Mouse (Mus musculus) megakaryocyte-erythroid progenitor cell, adult 5-6 weeks (primary cell): Measurements from ENCODE around the gene Tcf19. TPM values are rescaled to one million over a fixed set of nuclear protein-coding genes. Genes with fewer than 3 reads are reported as not detected.
"Not testable (repeated sequence)": the region's sequence is repeated elsewhere in the genome, so short reads cannot be mapped to it uniquely, and the experiment has no call there.

Experiments
- ATAC-seq: replicated peaks from 2 replicates; pipeline ENCODE4 v1.8.0; 2016; ENCODE audit warnings: mild to moderate bottlenecking, inconsistent platforms; ENCODE audit not compliant: severe bottlenecking, poor library complexity, low FRiP score, low TSS enrichment
- total RNA-seq, 2 experiments: library from RNA; stranded (forward) in 1 of 2; stranded (reverse) in 1 of 2; fragments of 200-1000, 215-1000 nt in 1 of 2; fragments of >200 nt in 1 of 2; fragmentation: Nextera tagmentation in 1 of 2; gene quantifications; 2 replicates each; pipeline ENCODE4 v1.2.3; 2014 to 2017

Tcf19 gene
- total RNA-seq, 2 experiments from 2014 or later, result 8.1 to 27.5 TPM

DNA sequence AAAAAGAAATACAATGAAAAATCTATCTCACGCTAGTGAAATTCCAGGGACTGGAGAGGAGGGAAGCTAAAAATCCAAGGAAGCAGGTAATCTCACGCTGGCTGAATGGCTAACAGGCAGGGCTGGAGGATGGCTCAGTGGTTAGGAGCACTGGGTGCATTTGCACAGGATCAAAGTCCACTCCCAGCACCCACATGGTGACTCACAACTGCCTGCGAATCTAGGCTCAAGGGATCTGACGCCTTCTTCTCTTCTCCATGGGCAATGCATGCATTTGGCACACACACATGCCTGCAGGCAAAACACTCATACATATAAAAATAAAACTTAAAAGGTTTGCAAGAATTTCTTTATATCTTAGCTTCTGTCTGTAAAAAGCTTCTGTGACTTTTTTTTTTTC lies 20.8 kb upstream of the Tcf19 start:
- no peak for ATAC-seq

DNA sequence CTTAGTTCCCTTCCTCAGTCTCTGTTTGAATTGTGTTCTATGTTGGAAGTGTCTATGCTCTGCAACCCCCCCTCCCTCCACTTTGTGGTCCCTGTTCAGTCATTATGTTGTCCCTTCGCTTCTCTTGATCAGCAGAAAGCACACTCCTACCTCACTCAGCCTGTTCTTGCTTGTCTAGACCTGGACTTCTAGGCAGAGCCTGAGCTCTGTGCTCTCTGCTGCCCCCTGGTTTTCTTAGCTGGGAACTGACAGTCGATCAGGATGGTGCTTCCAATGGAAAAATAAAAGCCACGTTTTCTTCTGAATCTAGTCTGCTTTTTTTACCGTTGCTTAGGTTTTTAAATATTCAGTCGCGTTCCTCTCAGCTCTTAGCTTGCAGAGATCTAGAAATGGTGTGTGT lies 17.7 kb upstream of the Tcf19 start:
- peak; percentile 81 for ATAC-seq

DNA sequence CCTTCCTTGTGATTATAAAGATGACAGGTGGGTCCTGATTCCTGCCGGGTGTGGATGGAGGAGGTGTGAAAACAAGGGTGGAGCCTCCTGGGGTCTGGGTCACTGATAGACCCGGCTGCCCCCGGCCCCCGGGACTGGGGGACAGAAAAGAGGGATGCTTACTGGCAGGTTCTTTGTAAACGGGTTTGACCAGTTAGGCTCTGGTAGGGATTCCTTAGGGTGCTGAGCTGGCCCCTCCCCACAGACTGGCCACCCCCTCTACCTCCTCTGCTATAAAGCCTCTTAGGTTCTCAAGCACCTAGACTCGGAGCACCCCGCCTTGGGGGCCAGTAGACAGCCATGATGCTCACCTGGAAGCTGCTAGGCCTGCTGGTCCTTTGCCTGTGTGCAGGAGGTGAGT lies 16.3 kb upstream of the Tcf19 start, which contains the start of gene Psors1c2:
Gene Psors1c2, plus strand, starts transcription at position 301 of the 400 bp plus-strand sequence.
- no peak for ATAC-seq

DNA sequence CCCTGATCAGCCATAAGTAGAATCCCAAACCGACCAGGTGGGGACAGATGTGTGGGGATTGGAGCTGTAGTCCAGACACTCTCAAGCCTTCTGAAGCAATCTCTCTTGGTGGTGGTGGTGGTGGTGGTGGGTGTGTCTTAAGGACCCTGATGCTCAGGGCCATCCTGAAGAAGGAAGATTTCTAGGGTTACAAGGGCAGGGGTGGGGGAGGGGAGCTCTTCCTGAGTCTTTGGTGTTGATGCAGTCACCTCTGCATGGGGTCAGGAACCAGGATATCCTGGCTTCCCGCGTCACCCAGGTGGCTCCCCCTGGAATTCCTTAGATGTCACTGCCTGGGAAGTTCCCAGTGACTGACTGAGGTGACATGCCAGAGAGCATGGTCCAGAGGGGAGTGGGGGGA lies 15.7 kb upstream of the Tcf19 start:
- no peak for ATAC-seq

DNA sequence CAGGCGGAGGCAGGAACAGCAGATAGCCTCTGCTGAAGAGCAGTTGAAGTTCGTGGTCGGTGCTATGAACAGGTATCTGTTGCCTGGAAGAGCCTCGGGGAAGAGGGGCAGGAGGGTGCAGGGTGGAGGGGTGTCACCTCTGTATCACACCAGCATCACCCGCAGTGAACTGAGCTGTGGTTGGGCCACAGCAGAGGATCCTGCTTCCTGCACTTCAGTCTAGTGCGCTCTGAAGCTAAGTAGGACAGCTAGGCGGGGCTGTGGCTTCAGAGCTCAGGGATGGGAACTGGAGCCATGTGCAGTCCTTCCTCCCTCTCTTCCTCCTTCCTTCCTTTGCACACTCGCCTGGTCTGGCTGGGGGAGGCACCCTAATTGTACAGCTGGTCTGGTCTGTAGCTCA lies 10.0 kb upstream of the Tcf19 start:
- no peak for ATAC-seq

DNA sequence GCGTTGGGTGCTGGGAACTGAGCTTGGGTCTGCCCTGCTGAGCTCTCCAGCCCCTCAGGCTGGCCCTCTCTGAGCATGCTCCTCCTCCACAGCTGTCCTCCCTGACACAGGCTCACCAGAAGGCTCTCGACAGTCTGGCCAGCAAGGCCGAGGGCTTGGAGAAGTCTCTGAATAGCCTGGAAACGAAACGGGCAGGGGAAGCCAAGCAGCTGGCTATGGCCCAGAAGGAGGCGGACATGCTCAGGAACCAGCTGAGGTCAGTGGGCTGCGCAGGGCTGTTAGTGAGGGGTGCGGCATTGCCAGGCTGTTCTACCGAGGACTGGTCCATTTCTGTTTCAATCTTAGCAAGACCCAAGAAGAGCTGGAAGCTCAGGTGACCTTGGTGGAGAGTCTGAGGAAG lies 7.7 kb upstream of the Tcf19 start:
- ATAC-seq, result no peak

DNA sequence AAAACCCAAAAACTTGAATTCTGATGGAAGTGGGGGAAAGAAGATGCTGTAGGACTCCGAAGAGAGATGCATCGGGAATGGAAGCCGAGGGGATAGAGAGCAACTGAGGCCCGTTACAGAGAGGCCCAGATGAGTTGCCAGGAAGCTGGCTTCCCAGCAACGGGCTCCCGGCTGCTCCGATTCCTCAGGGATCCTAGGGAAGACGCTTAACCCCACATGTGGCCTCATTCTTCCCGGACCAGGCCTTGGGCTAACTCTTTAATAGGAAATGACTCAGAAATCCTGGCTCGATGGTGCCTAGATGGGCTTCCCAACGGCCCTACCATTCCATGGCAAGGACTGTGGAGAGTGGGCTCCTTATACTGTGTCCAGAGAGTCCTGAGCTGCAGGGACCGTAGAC lies 902 bp upstream of the Tcf19 start:
- no peak for ATAC-seq

DNA sequence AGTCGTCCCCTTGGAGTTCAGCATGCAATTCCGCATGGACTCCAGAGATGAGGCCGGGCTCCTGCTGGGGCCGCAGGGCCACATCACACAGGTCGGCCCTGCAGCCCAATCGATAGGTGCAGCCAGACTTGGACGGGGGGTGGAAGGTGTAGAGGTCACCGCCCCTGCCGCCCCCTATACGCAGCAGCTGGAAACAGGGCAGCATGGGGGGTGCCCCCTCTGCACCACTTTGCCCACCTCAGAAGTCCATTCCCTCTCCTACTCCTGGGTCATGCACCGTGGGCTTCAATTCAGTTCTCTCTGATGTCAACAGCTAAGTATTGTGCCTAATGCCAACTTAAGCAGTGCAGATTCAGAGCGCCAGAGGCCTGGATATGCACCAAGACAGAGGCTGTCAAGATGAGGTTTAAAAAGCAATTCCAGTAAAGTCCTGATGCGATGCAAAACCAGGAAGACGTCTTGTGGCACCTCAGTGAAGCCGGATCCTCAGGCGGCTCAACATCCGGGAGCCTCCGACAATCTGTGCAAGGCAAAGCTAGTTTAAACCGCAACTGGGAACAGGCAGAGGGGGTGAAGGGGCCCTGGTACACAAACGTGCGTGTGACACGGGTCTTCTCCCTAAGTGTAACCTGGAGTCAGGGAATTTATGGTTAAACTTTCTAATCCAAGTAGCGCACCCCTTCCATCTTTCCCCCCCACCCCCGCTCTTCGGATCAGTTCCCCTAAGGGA lies 548 bp downstream of the Tcf19 start:
- no peak for ATAC-seq

DNA sequence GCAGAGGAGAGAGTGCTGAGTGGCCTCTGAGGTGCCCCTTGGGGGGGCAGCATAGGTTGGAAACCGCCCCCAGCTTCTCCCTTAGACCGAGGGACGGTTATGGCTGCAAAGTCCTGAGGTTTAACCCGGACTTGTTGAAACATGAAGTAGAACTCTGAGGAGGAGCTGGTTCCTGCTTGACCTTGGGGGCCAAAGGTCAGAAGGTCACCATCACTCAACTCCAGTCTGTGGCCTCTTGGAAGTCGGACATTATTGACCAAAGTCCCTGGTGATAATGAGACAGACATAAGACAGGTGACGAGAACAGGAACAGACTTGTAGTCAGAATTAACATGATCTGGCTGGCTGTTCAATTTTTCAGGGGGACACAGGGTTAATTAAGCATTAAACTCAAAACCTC lies 1.9 kb downstream of the Tcf19 start:
- no peak for ATAC-seq

DNA sequence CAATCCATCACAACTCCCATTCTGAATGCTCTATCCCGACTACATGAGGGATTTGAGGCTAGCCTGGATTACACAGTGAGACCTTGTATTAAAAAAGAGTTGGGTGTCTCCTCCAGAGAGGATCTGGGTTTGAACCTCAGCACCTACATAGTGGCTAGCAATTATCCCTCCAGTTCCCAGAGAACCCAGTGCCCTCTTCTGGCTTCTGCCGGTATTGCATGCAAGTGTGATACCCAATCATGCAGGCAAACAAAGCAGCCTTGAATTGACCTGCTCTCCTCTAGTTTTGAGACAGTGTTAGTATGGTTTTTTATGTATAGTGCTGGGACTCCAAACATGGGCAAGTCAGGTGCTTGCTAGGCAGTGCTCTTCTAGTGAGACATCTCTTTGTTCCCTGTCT lies 2.7 kb downstream of the Tcf19 start:
- no peak; the same call in 1 of the 2 replicates for ATAC-seq

DNA sequence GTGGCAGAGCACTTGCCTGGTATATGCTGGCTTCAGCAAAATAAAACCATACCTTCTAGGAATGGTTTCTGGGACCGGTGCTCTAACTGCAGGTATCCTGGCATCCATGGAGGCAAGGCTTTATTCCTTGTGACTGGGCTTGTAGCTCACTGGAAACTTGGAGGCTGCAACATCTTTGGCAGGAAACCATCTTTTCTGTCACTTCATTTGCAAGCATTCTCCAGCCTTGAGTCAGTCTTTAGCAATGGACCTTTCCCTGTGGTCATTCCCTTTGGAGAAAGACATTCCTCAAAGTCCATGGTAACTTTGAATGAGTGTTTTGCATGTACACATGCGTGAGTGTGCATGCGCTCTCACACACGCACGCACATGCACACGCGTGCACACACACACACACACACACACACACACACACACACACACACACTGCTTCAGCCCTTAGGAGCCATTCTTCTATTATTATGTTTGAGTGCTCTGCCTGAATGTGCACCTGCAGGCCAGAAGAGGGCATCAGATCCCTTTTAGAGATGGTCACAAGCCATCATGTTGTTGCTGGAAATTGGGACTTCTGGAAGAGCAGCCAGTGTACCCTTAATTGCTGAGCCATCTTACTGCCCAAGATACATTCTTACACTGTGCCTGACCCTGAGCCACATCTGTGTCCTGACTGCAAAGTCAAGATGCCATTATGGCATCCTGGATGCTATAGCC lies 3.6 kb downstream of the Tcf19 start:
- ATAC-seq, result no peak

DNA sequence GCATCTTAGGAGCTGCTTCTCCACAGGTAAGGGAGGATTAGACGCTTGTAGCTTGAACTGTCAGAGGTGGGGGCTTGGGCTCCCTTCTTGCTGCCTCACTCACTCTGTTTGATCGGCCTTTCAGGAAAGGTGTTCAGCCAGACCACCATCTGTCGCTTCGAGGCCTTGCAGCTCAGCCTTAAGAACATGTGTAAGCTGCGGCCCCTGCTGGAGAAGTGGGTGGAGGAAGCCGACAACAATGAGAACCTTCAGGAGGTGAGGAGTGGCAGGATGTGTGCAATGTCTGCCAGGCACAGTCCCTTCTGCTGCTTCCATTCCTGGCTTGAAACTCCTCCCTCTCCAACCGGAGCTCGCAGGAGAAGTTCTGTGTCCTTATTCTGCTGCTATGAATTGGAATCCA lies 7.3 kb downstream of the Tcf19 start:
- ATAC-seq, result no peak

DNA sequence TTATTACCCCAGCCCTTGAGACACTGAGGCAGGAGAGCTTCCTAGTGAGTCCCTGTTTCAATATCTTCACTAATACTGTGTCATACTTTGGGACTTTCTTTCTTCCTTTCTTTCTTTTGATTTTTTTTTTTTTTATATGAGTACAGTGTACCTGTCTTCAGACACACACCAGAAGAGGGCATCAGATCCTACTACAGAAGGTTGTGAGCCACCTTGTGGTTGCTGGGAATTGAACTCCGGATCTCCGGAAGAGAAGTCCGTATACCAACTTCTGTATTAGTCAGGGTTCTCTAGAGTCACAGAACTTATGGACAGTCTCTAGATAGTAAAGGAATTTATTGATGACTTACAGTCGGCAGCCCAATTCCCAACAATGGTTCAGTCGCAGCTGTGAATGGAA lies 8.3 kb downstream of the Tcf19 start:
- not testable (repeated sequence) for ATAC-seq

DNA sequence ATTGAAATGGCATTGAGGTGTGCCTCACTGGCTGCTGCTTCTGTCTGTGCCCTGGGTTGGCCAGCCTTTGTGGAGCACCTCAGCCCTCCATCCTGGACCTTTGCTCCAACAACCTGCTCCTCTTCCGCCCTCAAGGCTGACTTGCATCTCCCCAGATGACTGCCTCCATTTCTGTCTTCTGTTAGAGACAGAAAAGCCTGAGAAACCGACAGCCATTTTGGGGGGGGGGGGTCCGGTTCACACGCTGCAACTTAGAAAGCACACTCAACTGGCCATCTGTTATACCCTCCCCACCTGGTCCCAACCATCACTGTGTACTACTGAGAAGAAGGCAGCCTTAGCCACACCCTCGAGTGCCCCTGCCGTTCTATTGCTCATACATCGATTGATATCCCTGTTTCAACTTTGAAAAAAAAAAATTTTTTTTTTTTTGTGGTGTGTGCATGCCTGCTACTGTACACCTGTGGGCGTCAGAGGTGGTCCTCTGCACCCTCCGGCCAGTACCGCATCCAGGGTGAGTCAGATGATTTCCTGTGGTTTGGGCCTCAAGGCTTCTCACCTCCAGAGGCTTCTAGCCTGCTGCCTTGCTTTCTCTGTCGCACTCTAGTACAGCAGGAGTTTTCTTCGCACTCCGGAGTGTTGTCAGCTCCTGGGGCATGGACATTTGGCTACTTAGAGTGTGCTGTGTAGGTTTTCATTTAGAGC lies 8.9 kb downstream of the Tcf19 start:
- no peak for ATAC-seq

DNA sequence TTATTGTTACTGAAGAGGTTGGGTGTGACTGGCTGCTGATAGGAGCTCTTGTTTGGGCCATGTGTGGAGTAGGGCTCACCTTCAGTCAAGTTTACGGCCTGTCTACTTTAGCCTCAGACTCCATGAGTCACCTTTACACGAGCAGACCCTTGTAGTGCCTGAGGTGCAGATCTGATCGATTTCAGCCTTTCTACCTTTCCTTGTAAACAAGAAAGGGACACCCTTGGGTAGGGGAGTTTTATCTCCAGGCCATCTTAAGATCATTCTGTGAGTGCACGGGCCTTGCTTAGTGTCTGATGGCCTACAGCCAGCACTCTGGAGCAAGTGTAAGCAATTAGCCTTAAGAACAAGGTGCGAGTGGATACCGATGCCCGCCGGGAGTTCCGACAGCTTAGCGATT lies 9.7 kb downstream of the Tcf19 start:
- ATAC-seq, result no peak

DNA sequence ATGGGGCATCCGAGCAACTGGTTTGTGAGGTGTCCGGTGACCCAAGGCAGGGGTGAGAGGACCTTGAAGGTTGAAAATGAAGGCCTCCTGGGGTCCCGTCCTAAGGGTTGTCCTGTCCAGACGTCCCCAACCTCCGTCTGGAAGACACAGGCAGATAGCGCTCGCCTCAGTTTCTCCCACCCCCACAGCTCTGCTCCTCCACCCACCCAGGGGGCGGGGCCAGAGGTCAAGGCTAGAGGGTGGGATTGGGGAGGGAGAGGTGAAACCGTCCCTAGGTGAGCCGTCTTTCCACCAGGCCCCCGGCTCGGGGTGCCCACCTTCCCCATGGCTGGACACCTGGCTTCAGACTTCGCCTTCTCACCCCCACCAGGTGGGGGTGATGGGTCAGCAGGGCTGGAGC lies 10.8 kb downstream of the Tcf19 start, which contains the start of gene Pou5f1:
Gene Pou5f1, plus strand, starts transcription at position 243 of the 400 bp plus-strand sequence.
- no peak for ATAC-seq

DNA sequence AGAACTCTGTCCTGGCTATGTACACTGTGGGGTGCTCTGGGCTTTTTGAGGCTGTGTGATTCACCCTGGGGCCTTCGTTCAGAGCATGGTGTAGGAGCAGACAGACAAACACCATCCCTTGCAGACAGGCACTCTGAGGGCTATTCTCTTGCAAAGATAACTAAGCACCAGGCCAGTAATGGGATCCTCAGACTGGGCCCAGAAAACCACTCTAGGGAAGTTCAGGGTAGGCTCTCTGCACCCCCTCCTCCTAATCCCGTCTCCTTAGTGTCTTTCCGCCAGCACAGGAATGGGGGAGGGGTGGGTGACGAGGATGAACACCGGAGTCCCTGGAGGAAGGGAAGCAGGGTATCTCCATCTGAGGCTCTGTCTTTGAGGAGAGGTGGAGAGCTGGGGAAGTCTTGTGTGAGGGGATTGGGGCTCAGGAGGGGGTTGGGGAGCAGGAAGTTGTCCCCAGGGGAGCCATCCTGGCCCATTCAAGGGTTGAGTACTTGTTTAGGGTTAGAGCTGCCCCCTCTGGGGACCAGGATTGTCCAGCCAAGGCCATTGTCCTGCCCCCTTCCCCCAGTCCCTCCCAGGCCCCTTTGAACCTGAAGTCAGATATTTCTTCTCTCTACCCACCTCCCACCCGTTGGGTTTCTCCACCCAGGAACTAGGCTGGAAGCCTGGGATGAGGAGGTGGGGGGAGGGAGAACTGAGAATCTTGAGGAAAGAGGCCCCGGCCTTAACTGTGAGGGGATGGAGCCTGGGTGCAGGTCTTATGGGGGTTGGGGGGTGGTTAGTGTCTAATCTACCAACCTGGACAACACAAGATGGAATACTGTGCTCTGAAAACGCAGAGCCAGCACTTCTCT lies 11.8 kb downstream of the Tcf19 start:
- no peak for ATAC-seq

DNA sequence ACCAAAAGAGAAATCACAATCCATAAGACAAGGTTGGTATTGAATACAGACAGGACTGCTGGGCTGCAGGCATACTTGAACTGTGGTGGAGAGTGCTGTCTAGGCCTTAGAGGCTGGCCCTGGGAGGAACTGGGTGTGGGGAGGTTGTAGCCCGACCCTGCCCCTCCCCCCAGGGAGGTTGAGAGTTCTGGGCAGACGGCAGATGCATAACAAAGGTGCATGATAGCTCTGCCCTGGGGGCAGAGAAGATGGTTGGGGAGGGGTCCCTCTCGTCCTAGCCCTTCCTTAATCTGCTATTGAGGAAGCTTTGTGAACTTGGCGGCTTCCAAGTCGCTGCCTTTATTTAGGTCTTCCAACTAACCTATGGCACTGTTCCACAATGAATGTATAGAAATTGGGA lies 12.8 kb downstream of the Tcf19 start:
- ATAC-seq, result no peak

DNA sequence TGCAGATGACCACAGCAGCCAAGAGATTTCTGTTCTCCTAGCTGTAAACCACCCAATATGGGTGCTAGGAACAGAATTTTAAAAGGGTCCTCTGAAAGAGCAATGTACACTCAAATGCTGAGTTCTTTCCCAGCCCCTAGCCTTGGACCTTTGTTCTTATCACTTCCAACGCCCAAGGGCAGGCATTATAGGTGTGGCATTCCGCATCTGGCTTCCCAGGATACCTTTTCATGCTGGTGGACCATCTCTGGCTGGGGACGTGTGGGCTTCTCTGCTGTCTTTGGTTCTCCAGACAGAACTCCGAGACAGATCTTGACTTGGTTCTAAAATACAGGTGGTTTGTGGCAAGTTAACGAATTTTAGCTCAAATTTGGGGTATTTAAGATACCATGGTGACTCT lies 13.9 kb downstream of the Tcf19 start:
- no peak for ATAC-seq

DNA sequence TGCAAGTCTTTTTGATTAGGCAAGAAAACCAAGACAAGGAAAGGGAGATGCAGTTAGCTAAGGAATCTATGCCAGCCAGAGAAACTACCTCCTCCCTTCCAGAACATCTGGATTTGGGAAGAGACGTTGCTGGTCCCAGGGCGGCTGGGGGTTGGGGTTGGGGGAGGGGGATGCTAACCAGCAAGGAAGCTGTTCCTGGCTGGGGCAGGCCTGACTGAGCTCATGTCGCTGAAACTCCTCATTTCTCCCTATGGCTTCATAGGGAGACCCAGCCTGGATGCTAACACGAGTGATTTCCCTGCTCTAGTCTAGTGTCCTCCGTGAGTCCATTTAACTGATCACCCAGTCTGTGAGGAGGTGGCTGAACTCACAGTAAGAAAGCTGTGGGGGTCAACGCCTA lies 14.4 kb downstream of the Tcf19 start:
- no peak for ATAC-seq
